Mouse (Mus musculus) liver, postnatal 0 days (tissue): ENCODE measurements around the gene Mslnl. TPM values are rescaled to one million over a fixed set of nuclear protein-coding genes. Genes with fewer than 3 reads are reported as not detected.
A peak's percentile ranks its signal among the peaks of the same experiment; 100 is the strongest.

Experiments
- ATAC-seq: fragments of 200-750 bp; cut with Nextera tagmentation; 2 replicates; pipeline ENCODE4 v1.8.0; 2017; ENCODE audit warnings: mild to moderate bottlenecking, moderate library complexity
- DNase-seq: peaks from one replicate; pipeline ENCODE4 v3.0.0-alpha.2; 2016
- H3K27ac ChIP-seq: fragments of 300-500 bp; sonication (generic); 2 replicates; pipeline ENCODE4 v1.5.1; 2014; ENCODE audit warnings: antibody characterized with exemption, moderate library complexity, mild to moderate bottlenecking, low read depth
- H3K27me3 ChIP-seq: fragments of 300-500 bp; sonication (generic); 2 replicates; pipeline ENCODE4 v1.6.1; 2014; ENCODE audit warnings: low read length, control low read depth, mixed read lengths; ENCODE audit not compliant: insufficient read depth
- H3K36me3 ChIP-seq: fragments of 300-500 bp; sonication (generic); replicated peaks from 2 replicates; pipeline ENCODE4 v1.6.1; 2014; ENCODE audit warnings: mild to moderate bottlenecking, control low read depth, low read length, moderate library complexity, mixed read lengths; ENCODE audit not compliant: insufficient read depth
- H3K4me1 ChIP-seq: fragments of 300-500 bp; sonication (generic); 2 replicates; pipeline ENCODE4 v1.6.1; 2014; ENCODE audit warnings: antibody characterized with exemption, mild to moderate bottlenecking, control low read depth; ENCODE audit not compliant: insufficient read depth
- H3K4me2 ChIP-seq: fragments of 300-500 bp; sonication (generic); 2 replicates; pipeline ENCODE4 v1.6.1; 2014; ENCODE audit warnings: low read depth, mild to moderate bottlenecking, low read length, moderate library complexity, mixed read lengths
- H3K4me3 ChIP-seq: fragments of 300-500 bp; sonication (generic); 2 replicates; pipeline ENCODE4 v1.5.1; 2014; ENCODE audit warnings: low read depth, low read length
- H3K9ac ChIP-seq: fragments of 300-500 bp; sonication (generic); replicated peaks from 2 replicates; pipeline ENCODE4 v1.6.1; 2014; ENCODE audit warnings: mild to moderate bottlenecking, moderate library complexity
- H3K9me3 ChIP-seq: fragments of 300-500 bp; sonication (generic); 2 replicates; pipeline ENCODE4 v1.6.1; 2016; ENCODE audit warnings: mild to moderate bottlenecking, control low read depth, low read length, mixed read lengths
- CTCF ChIP-seq: sonication (generic); IDR thresholded peaks from 2 replicates; pipeline ENCODE4 v1.5.1; 2016; ENCODE audit warnings: antibody characterized with exemption, low read depth
- EP300 ChIP-seq: IDR thresholded peaks from 2 replicates; pipeline ENCODE4 v1.6.1; 2016; ENCODE audit warnings: antibody characterized with exemption, low read depth, mild to moderate bottlenecking
- WGBS: fragments of 180-500 bp; shearing (Covaris S2); extraction: QIAGEN DNeasy Blood & Tissue Kit; methylation state at CpG from one replicate; pipeline ENCODE4 v1.1.7; 2014; ENCODE audit not compliant: insufficient replicate concordance; 5-methylcytosine and 5-hydroxymethylcytosine counted together
- microRNA-seq: library from miRNA; unstranded; fragments of <30 nt; microRNA quantifications from one replicate; pipeline ENCODE4, GENCODE M21; 2016
- polyA plus RNA-seq: library from polyadenylated mRNA; unstranded; fragments of >200 nt; fragmentation: Nextera tagmentation; extraction: Ambion mirVana; gene quantifications from 2 replicates; pipeline ENCODE4 v1.2.1, GENCODE M21; 2015

Gene Mslnl
- polyA plus RNA-seq, 1 experiment from 2014 or later: not detected

GRCm38 (mm10) chr17:25795609-25796092 is 59.8 kb downstream of the Mslnl start, which contains the start of gene AC134908.4:
AC134908.4 (minus strand) TSS chr17:25795659.
- no peaks in the 10 kb centered on the region for H3K27me3 ChIP-seq
- H3K9ac ChIP-seq: peak within 1 kb of the TSS; percentile 72
- DNase-seq (no peak), ATAC-seq (no peak)
- no peaks in the 10 kb centered on the region for H3K36me3 ChIP-seq
- peak within 1 kb of the TSS; percentile 98 for H3K4me2 ChIP-seq
- no peaks in the 10 kb centered on the region for H3K9me3 ChIP-seq
- no peak within 1 kb of the TSS for H3K27ac ChIP-seq
- H3K4me1 ChIP-seq: peaks cover 27% of the 10 kb centered on the region
- WGBS: 46% methylated on average over 6 of the region's 6 CpGs
- no peak for TF ChIP-seq CTCF
- TF ChIP-seq EP300: no peak
- peak within 1 kb of the TSS; percentile 89 for H3K4me3 ChIP-seq

GRCm38 (mm10) chr17:25796211-25796771 is 60.4 kb downstream of the Mslnl start:
- Histone ChIP-seq H3K27me3 (0 out of 2 replicates have a peak, but pooled peaks cover 1% of the 10 kb centered on the region), H3K36me3 (no peaks in the 10 kb centered on the region), H3K4me2 (peak overlapping the region; percentile 98), H3K9me3 (no peaks in the 10 kb centered on the region), H3K4me3 (peak overlapping the region; percentile 89), H3K27ac (no peak overlapping the region), H3K9ac (peak overlapping the region; percentile 72), H3K4me1 (peaks cover 25% of the 10 kb centered on the region)
- TF ChIP-seq EP300 (no peak), CTCF (no peak)
- DNase-seq (no peak), ATAC-seq (peak; percentile 1; the same call in 1 of the 2 replicates)
- WGBS: under 1% methylated on average over 37 of the region's 37 CpGs

DNA sequence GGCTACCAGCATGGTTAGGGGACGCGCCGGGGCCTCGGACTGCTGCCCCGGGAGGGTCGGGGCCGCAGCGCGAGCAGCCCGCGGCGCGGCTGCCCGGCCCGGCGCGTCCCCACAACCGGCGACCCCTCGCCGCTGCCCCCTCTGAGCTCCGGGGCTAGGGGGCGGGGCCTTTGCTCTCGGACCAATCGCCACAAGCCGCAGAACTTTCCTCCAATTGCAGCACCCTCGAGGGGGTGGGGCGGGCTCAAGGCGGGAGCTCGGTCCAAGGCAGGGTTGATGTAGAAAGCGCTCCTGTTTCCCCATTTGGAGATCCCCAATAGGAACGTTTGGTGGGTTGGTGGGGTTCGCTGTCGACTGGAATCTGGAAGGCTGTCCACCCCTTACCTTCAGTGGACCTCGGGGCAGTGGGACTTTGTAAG is 61.1 kb downstream of the Mslnl start, which contains the start of gene Metrn:
TSS of gene Metrn (minus strand) at position 186 of the 419 bp plus-strand sequence.
- Histone ChIP-seq H3K4me2 (peak within 1 kb of the TSS; percentile 98), H3K9ac (peak within 1 kb of the TSS; percentile 72), H3K27me3 (0 out of 2 replicates have a peak, but pooled peaks cover 4% of the 10 kb centered on the region), H3K4me3 (peak within 1 kb of the TSS; percentile 89), H3K4me1 (peaks cover 22% of the 10 kb centered on the region), H3K36me3 (no peaks in the 10 kb centered on the region), H3K27ac (no peak within 1 kb of the TSS), H3K9me3 (no peaks in the 10 kb centered on the region)
- WGBS: under 1% methylated on average over 34 of the region's 35 CpGs
- peak; percentile 91 for DNase-seq
- peak; percentile 67 for ATAC-seq
- TF ChIP-seq EP300 (no peak), CTCF (no peak)

Small RNA genes lying within 50 kb of the gene (microRNA-seq; reads per million reads assigned to microRNA genes)
- gene Gm25083 (not detected), gene Mir6966 (not detected)

Other genes starting within 250 kb of the Mslnl start
- gene Sstr5, start 238.8 kb upstream of the Mslnl start, polyA plus RNA-seq: not detected in 2 replicates
- 0.08 TPM in 1 of 2 replicates, not detected in the other for gene Sox8, start 165.4 kb upstream of the Mslnl start, polyA plus RNA-seq
- gene Lmf1, start 157.0 kb upstream of the Mslnl start, polyA plus RNA-seq: 11.9 and 12.5 TPM in 2 replicates
- 0.39 TPM in 1 of 2 replicates, not detected in the other for gene Gng13, start 18.9 kb upstream of the Mslnl start, polyA plus RNA-seq
- 7.4 TPM in 2 replicates for gene Chtf18, start 8.6 kb upstream of the Mslnl start, polyA plus RNA-seq
- 3.8 and 3.9 TPM in 2 replicates for gene Rpusd1, start 8.4 kb upstream of the Mslnl start, polyA plus RNA-seq
- gene Msln, start 18.3 kb downstream of the Mslnl start, polyA plus RNA-seq: 12.3 and 14.7 TPM in 2 replicates
- gene Narfl, start 37.7 kb downstream of the Mslnl start, polyA plus RNA-seq: 12.8 and 15.3 TPM in 2 replicates
- gene Haghl, start 49.6 kb downstream of the Mslnl start, polyA plus RNA-seq: 8.3 and 9.4 TPM in 2 replicates
- gene Ccdc78, start 50.5 kb downstream of the Mslnl start, polyA plus RNA-seq: not detected in 2 replicates
- gene Fam173a, start 56.9 kb downstream of the Mslnl start, polyA plus RNA-seq: 51.5 and 51.6 TPM in 2 replicates
- gene AC134908.4, start 59.6 kb downstream of the Mslnl start, polyA plus RNA-seq: not detected in 2 replicates
- gene Metrn, start 61.1 kb downstream of the Mslnl start, polyA plus RNA-seq: 11.9 TPM in 2 replicates
- gene Fbxl16, start 73.0 kb downstream of the Mslnl start, polyA plus RNA-seq: 0.05 TPM in 1 of 2 replicates, not detected in the other
- 5.5 and 7.2 TPM in 2 replicates for gene Wdr24, start 87.6 kb downstream of the Mslnl start, polyA plus RNA-seq
- 12.8 and 13.8 TPM in 2 replicates for gene Jmjd8, start 92.8 kb downstream of the Mslnl start, polyA plus RNA-seq
- 118 and 119 TPM in 2 replicates for gene Stub1, start 97.4 kb downstream of the Mslnl start, polyA plus RNA-seq
- gene Rhbdl1, start 101.3 kb downstream of the Mslnl start, polyA plus RNA-seq: 0.17 and 0.35 TPM in 2 replicates
- 0.30 and 0.34 TPM in 2 replicates for gene Gm20683, start 105.7 kb downstream of the Mslnl start, polyA plus RNA-seq
- 9.8 and 10.4 TPM in 2 replicates for gene Rhot2, start 108.8 kb downstream of the Mslnl start, polyA plus RNA-seq
- 2.7 and 3.4 TPM in 2 replicates for gene Wdr90, start 125.5 kb downstream of the Mslnl start, polyA plus RNA-seq
- 127 and 143 TPM in 2 replicates for gene Mcrip2, start 132.7 kb downstream of the Mslnl start, polyA plus RNA-seq
- gene Mettl26, start 139.0 kb downstream of the Mslnl start, polyA plus RNA-seq: 64.8 and 72.5 TPM in 2 replicates
- 0.33 and 0.54 TPM in 2 replicates for gene Wfikkn1, start 144.8 kb downstream of the Mslnl start, polyA plus RNA-seq
- 6.5 and 7.3 TPM in 2 replicates for gene Rab40c, start 183.7 kb downstream of the Mslnl start, polyA plus RNA-seq
- gene Pigq, start 208.9 kb downstream of the Mslnl start, polyA plus RNA-seq: 56.0 and 58.7 TPM in 2 replicates
- gene Nhlrc4, start 208.9 kb downstream of the Mslnl start, polyA plus RNA-seq: 2.0 and 3.8 TPM in 2 replicates
- not detected in 2 replicates for gene A930017K11Rik, start 216.5 kb downstream of the Mslnl start, polyA plus RNA-seq
- 6.6 and 8.3 TPM in 2 replicates for gene Capn15, start 249.8 kb downstream of the Mslnl start, polyA plus RNA-seq